Mouse (Mus musculus): Measurements from ENCODE around the gene Gm1979. TPM values are rescaled to one million over a fixed set of nuclear protein-coding genes. Genes with fewer than 3 reads are reported as not detected.
"Not testable (repeated sequence)": the region's sequence is repeated elsewhere in the genome, so short reads cannot be mapped to it uniquely, and the experiment has no call there.

Gm1979 gene
- total RNA-seq (2021), result not detected

DNA sequence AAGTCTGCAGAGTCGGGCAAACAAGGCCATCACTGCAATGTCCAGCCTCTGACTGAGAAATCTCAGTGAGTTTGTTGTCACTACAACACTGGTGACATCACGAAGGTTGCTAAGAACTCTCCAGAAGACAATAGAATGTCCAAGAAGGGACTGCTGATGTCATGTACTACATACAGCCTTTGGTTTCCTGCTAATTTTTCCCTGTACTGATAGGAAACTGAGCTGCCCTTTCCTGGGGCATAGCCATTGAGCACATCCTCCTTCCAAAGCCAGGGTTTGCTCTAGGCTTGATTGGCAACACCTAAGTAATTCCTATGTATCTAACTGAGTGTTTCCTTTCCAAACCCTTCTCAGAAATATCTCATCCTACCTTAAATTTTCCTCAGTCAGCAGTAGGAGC is at the start of gene Gm1979:
TSS of gene Gm1979 (minus strand) at position 101 of the 400 bp plus-strand sequence.
- DNase-seq (ENCODE audit: low spot score); intact Hi-C loops (cut with DNase I): not testable (repeated sequence)

DNA sequence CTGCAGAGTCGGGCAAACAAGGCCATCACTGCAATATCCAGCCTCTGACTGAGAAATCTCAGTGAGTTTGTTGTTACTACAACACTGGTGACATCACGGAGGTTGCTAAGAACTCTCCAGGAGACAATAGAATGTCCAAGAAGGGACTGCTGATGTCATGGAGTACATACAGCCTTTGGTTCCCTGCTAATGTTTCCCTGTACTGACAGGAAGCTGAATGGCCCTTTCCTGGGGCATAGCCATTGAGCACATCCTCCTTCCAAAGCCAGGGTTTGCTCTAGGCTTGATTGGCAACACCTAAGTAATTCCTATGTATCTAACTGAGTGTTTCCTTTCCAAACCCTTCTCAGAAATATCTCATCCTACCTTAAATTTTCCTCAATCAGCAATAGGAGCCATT is 34.9 kb upstream of the Gm1979 start, which contains the start of gene Speer4a:
TSS of gene Speer4a (minus strand) at position 101 of the 400 bp plus-strand sequence.
- DNase-seq (ENCODE audit: low spot score); intact Hi-C loops (cut with DNase I): not testable (repeated sequence)

GRCm38 (mm10) chr5:26022816-26023215 is 18.2 kb upstream of the Gm1979 start, which contains the start of gene Gm5862:
TSS of gene Gm5862 (minus strand) at chr5:26022916.
- DNase-seq (ENCODE audit: low spot score); intact Hi-C loops (cut with DNase I): not testable (repeated sequence)

GRCm38 (mm10) chr5:26007697-26008096 is 3.1 kb upstream of the Gm1979 start:
- DNase-seq (ENCODE audit: low spot score); intact Hi-C loops (cut with DNase I): not testable (repeated sequence)

DNA sequence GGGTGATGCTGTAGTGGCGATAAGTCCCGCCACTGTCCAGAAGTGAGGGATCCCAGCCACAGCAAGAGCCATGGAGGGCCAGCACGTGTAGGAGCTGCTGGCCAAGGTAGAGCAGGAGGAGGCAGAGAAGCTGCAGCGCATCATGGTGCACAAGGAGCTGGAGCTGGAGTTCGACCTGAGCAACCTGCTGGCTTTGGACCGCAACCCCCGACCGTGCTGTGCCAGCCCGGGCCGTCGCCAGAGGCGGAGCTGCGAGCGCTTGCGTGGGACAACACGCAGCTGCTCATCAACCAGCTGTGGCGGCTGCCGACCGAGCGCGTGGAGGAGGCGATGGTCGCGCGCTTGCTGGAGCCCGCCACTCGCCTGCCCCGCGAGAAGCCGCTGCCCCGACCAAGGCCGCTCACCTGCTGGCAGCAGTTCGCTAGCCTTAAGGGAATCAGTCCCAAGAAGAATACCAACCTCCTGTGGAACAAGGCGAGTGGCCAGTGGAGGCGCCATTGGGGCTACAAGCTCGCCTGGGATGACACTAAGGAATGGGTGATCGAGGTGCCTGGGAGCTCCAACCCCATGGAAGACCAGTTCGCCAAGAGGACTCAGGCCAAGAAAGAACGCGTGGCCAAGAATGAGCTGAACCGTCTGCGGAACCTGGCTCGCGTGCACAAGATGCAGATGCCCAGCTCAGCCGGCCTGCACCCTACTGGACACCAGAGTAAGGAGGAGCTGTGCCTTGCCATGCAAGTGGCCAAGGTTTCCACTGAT is 2.5 kb upstream of the Gm1979 start:
- intact Hi-C loops (cut with DNase I), result not testable (repeated sequence)

DNA sequence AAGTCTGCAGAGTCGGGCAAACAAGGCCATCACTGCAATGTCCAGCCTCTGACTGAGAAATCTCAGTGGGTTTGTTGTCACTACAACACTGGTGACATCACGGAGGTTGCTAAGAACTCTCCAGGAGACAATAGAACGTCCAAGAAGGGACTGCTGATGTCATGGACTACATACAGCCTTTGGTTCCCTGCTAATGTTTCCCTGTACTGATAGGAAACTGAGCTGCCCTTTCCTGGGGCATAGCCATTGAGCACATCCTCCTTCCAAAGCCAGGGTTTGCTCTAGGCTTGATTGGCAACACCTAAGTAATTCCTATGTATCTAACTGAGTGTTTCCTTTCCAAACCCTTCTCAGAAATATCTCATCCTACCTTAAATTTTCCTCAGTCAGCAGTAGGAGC is 16.0 kb downstream of the Gm1979 start, which contains the start of gene Gm21698:
TSS of gene Gm21698 (minus strand) at position 101 of the 400 bp plus-strand sequence.
- DNase-seq (ENCODE audit: low spot score); intact Hi-C loops (cut with DNase I): not testable (repeated sequence)

More for the DNA sequence above, 2.5 kb upstream of the Gm1979 start:
- peak; percentile 2 for DNase-seq (ENCODE audit: low spot score)

GRCm38 (mm10) chr5:25972563-25972962 is 32.0 kb downstream of the Gm1979 start, which contains the start of gene Gm21680:
TSS of gene Gm21680 (minus strand) at chr5:25972663.
- DNase-seq (ENCODE audit: low spot score); intact Hi-C loops (cut with DNase I): not testable (repeated sequence)

GRCm38 (mm10) chr5:25957050-25957449 is 47.5 kb downstream of the Gm1979 start:
- intact Hi-C loops (cut with DNase I); DNase-seq (ENCODE audit: low spot score): not testable (repeated sequence)

DNA sequence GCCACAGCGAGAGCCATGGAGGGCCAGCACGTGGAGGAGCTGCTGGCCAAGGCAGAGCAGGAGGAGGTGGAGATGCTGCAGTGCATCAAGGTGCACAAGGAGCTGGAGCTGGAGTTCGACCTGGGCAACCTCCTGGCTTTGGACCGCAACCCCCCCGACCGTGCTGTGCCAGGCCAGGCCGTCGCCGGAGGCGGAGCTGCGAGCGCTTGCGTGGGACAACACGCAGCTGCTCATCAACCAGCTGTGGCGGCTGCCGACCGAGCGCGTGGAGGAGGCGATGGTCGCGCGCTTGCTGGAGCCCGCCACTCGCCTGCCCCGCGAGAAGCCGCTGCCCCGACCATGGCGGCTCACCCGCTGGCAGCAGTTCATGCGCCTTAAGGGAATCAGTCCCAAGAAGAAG is 48.0 kb downstream of the Gm1979 start:
- intact Hi-C loops (cut with DNase I); DNase-seq (ENCODE audit: low spot score): not testable (repeated sequence)

DNA sequence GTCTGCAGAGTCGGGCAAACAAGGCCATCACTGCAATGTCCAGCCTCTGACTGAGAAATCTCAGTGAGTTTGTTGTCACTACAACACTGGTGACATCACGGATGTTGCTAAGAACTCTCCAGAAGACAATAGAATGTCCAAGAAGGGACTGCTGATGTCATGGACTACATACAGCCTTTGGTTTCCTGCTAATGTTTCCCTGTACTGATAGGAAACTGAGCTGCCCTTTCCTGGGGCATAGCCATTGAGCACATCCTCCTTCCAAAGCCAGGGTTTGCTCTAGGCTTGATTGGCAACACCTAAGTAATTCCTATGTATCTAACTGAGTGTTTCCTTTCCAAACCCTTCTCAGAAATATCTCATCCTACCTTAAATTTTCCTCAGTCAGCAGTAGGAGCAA is 50.3 kb downstream of the Gm1979 start, which contains the start of gene Gm21671:
TSS of gene Gm21671 (minus strand) at position 101 of the 400 bp plus-strand sequence.
- intact Hi-C loops (cut with DNase I); DNase-seq (ENCODE audit: low spot score): not testable (repeated sequence)

Other genes starting within 250 kb of the Gm1979 start
- gene Actr3b, start 244.8 kb downstream of the Gm1979 start, total RNA-seq (2021), result 10 to 100 TPM; 35.2 to 40.9 TPM
- not detected for gene Gm21663, start 62.4 kb downstream of the Gm1979 start, total RNA-seq (2021)
- not detected for gene Gm21671, start 50.4 kb downstream of the Gm1979 start, total RNA-seq (2021)
- not detected for gene Gm21680, start 32.1 kb downstream of the Gm1979 start, total RNA-seq (2021)
- gene Gm21698, start 16.1 kb downstream of the Gm1979 start, total RNA-seq (2021), result not detected
- not detected for gene Gm5862, start 18.1 kb upstream of the Gm1979 start, total RNA-seq (2021)
- gene Speer4a, start 34.8 kb upstream of the Gm1979 start, total RNA-seq (2021), result not detected
- gene Gm7347, start 53.8 kb upstream of the Gm1979 start, total RNA-seq (2021), result not detected
- not detected for gene Gm10471, start 84.5 kb upstream of the Gm1979 start, total RNA-seq (2021)
- not detected for gene 5031410I06Rik, start 100.6 kb upstream of the Gm1979 start, total RNA-seq (2021)
- gene Gm10220, start 116.6 kb upstream of the Gm1979 start, total RNA-seq (2021), result not detected

Measured in heart, postnatal 25 days (tissue).